Mouse (Mus musculus) right cerebral cortex, postnatal 36 days (tissue): ENCODE data around the gene Pcgf5.

ENCODE experiments used
- DNase-seq, 2 experiments: peaks; one replicate each; pipeline ENCODE4 v3.0.0; 2022; ENCODE audit warnings: low spot score in 2 of 2, mixed read lengths in 1 of 2

The Pcgf5 gene

GRCm38 (mm10) chr19:36477684-36478083, 129.6 kb downstream of the Pcgf5 start:
- DNase-seq: no peak

GRCm38 (mm10) chr19:36490911-36491310, 142.8 kb downstream of the Pcgf5 start:
- DNase-seq: peak; percentile 39 to 63

- peak; percentile 41 to 67 for DNase-seq
These were observed 147.4 kb downstream of the Pcgf5 start for GRCm38 (mm10) chr19:36495555-36495954.

GRCm38 (mm10) chr19:36496532-36496931, 148.4 kb downstream of the Pcgf5 start:
- no peak for DNase-seq

- DNase-seq: no peak
These were observed 149.0 kb downstream of the Pcgf5 start for GRCm38 (mm10) chr19:36497067-36497466.

GRCm38 (mm10) chr19:36497744-36498143, 149.6 kb downstream of the Pcgf5 start:
- no peak for DNase-seq

GRCm38 (mm10) chr19:36504716-36505115, 156.6 kb downstream of the Pcgf5 start:
- DNase-seq: peak in 1 of 2 experiments; percentile 20
